Mouse (Mus musculus): ENCODE measurements at regions not wholly inside any gene's neighbourhood (a gene's known extent, or its start where the extent isn't known, plus 50 kb on each side); places are given as distances from the start of the nearest gene placed in this dataset.

DNA sequence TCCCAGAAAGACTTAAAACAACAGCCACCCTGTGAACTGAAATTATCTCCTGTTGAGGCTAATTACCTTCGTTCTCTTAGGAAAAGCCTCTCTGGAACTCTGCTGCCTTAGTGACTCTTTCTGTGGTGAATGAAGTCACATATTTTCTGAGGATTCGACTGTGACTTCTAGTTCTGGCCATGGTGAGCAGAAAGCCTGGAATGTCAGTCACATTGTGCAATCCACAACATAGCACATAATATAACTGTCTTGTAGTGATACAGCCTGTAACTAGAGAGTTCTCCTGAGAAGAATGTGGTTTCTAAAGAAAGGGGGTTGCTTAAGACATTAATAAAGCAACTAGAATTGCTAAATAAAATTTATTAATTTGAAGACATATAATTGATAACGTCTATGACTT, 342.7 kb downstream of the Fbxo8 start:
- no peaks in the 10 kb centered on the region for H3K79me2 ChIP-seq (replicated peaks; ENCODE audit: control insufficient read depth, extremely low read depth, insufficient read depth, poor library complexity, severe bottlenecking)
- no peaks in the 10 kb centered on the region for H3K27me3 ChIP-seq (replicated peaks)
- H3K36me3 ChIP-seq (replicated peaks in 1 of 2; ENCODE audit: control insufficient read depth in 1 of 2, insufficient read depth in 1 of 2, low read length in 1 of 2) = no peaks in the 10 kb centered on the region
- TF ChIP-seq MAZ (IDR thresholded peaks at IDR 0.05; ENCODE audit: low read depth, low read length) (no peak), JUND (conservative IDR thresholded peaks at IDR 0.05; ENCODE audit: low read depth, low read length) (no peak), MEF2A (IDR thresholded peaks at IDR 0.05; ENCODE audit: borderline replicate concordance, low read depth, low read length) (no peak), USF2 (conservative IDR thresholded peaks at IDR 0.05; ENCODE audit: low read depth, low read length) (no peak), ZMIZ1 (IDR thresholded peaks at IDR 0.05; ENCODE audit: low read depth, low read length) (no peak), CHD1 (IDR thresholded peaks at IDR 0.05; ENCODE audit: low read depth, low read length) (no peak)
- H3K4me3 ChIP-seq (replicated peaks in 1 of 3; ENCODE audit: low read depth in 2 of 3, low read length in 2 of 3, poor library complexity in 1 of 3) = no peak overlapping the region
- in situ Hi-C loops (cut with MboI; ENCODE audit: low pct_ligation_motif_present, low pct_unique_long_range_greater_than_20kb, low sequenced_read_pairs) = no loop called here
- DNase-seq (ENCODE audit: extremely low read depth) = no peak
- no peaks in the 10 kb centered on the region for H3K9me3 ChIP-seq (replicated peaks; ENCODE audit: low read length)
- dilution Hi-C loops (cut with MboI; ENCODE audit: extremely low pct_ligation_motif_present, extremely low pct_unique_long_range_greater_than_20kb, low sequenced_read_pairs) = no loop called here
- no peak overlapping the region for H3K27ac ChIP-seq (ENCODE audit: insufficient read depth, low read depth)
- H3K4me2 ChIP-seq (ENCODE audit: insufficient read depth, low read depth, poor library complexity, severe bottlenecking) = no peak overlapping the region
- no peak overlapping the region for H3K9ac ChIP-seq (ENCODE audit: insufficient read depth, low read depth)
- H3K4me1 ChIP-seq (ENCODE audit: control insufficient read depth in 1 of 2, insufficient read depth in 2 of 2) = no peaks in the 10 kb centered on the region

DNA sequence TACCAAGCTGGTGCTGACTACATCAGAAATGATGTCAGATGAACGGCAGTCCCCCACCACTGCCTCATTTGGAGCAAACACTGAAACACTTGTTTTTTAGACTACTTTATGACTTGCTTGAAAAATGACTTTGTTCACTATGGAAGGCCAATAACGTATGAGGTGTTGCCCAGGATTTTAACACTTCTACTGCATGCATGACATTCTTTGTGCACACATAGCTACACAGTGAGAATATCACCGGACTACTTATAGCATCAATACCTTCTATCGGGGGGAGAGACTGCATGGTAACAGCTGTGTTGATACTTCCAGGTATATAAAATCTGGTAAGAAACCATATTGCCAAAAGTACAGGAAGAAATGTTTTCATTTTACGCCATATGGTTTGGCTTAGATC, 364.5 kb downstream of the Fbxo8 start:
- H3K27me3 ChIP-seq (replicated peaks) = no peaks in the 10 kb centered on the region
- H3K9ac ChIP-seq (ENCODE audit: insufficient read depth, low read depth) = no peak overlapping the region
- no peak for DNase-seq (ENCODE audit: extremely low read depth)
- H3K4me2 ChIP-seq (ENCODE audit: insufficient read depth, low read depth, poor library complexity, severe bottlenecking) = no peak overlapping the region
- no peak overlapping the region for H3K27ac ChIP-seq (ENCODE audit: insufficient read depth, low read depth)
- H3K36me3 ChIP-seq (replicated peaks in 1 of 2; ENCODE audit: control insufficient read depth in 1 of 2, insufficient read depth in 1 of 2, low read length in 1 of 2) = no peaks in the 10 kb centered on the region
- no peaks in the 10 kb centered on the region for H3K79me2 ChIP-seq (replicated peaks; ENCODE audit: control insufficient read depth, extremely low read depth, insufficient read depth, poor library complexity, severe bottlenecking)
- no peaks in the 10 kb centered on the region for H3K4me1 ChIP-seq (ENCODE audit: control insufficient read depth in 1 of 2, insufficient read depth in 2 of 2)
- in situ Hi-C loops (cut with MboI; ENCODE audit: low pct_ligation_motif_present, low pct_unique_long_range_greater_than_20kb, low sequenced_read_pairs) = no loop called here
- dilution Hi-C loops (cut with MboI; ENCODE audit: extremely low pct_ligation_motif_present, extremely low pct_unique_long_range_greater_than_20kb, low sequenced_read_pairs) = no loop called here
- no peak overlapping the region for H3K4me3 ChIP-seq (replicated peaks in 1 of 3; ENCODE audit: low read depth in 2 of 3, low read length in 2 of 3, poor library complexity in 1 of 3)
- TF ChIP-seq TBP (conservative IDR thresholded peaks at IDR 0.05; ENCODE audit: low read depth, low read length) = no peak
- no peak for TF ChIP-seq PAX5 (IDR thresholded peaks at IDR 0.05; ENCODE audit: low read length)
- TF ChIP-seq ETS1 (conservative IDR thresholded peaks at IDR 0.05; ENCODE audit: low read depth, low read length) = no peak
- TF ChIP-seq CTCF (conservative IDR thresholded peaks at IDR 0.05 in 1 of 2, IDR thresholded peaks at IDR 0.05 in 1 of 2; ENCODE audit: low read depth in 2 of 2, low read length in 2 of 2) = no peak
- TF ChIP-seq CHD2 (IDR thresholded peaks at IDR 0.05; ENCODE audit: low read length) = no peak
- TF ChIP-seq E2F4 (IDR thresholded peaks at IDR 0.05; ENCODE audit: insufficient replicate concordance, low read depth, low read length) = no peak
- no peak for TF ChIP-seq CHD1 (IDR thresholded peaks at IDR 0.05; ENCODE audit: low read depth, low read length)
- no peak for TF ChIP-seq TCF12 (IDR thresholded peaks at IDR 0.05; ENCODE audit: low read depth, low read length)
- no peak for TF ChIP-seq ZKSCAN1 (IDR thresholded peaks at IDR 0.05; ENCODE audit: borderline replicate concordance, low read depth, low read length)
- H3K9me3 ChIP-seq (replicated peaks; ENCODE audit: low read length) = no peaks in the 10 kb centered on the region

DNA sequence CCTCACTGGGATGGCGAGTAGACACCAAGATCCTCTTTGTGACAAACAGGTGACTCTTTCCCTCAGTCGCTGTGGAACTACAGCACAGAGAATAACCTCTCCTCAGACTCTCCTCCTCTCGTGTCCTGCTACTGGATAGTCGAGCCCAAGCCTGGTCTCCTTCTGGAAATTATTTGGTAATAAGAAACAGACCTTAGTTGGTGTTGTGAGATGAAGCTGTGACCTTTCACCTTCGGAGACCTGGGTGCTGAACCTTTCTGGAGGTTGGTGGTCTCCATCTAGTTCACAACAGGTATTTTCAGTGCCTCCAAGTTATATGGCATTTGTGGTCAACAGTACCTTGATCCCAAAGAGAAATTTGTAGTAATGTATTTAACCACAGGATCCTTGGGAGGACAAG, 365.1 kb downstream of the Fbxo8 start:
- dilution Hi-C loops (cut with MboI; ENCODE audit: extremely low pct_ligation_motif_present, extremely low pct_unique_long_range_greater_than_20kb, low sequenced_read_pairs) = no loop called here
- TF ChIP-seq POLR2A (IDR thresholded peaks at IDR 0.05; ENCODE audit: low read depth, low read length) = no peak
- TF ChIP-seq MAFK (IDR thresholded peaks at IDR 0.05; ENCODE audit: insufficient replicate concordance, low read length) = no peak
- no peak for TF ChIP-seq ETS1 (conservative IDR thresholded peaks at IDR 0.05; ENCODE audit: low read depth, low read length)
- no peak for TF ChIP-seq BHLHE40 (IDR thresholded peaks at IDR 0.05; ENCODE audit: low read depth, low read length)
- no peak for TF ChIP-seq CHD1 (IDR thresholded peaks at IDR 0.05; ENCODE audit: low read depth, low read length)
- no peak for TF ChIP-seq EP300 (IDR thresholded peaks at IDR 0.05; ENCODE audit: low read length)
- TF ChIP-seq TCF12 (IDR thresholded peaks at IDR 0.05; ENCODE audit: low read depth, low read length) = no peak
- no peak for TF ChIP-seq RCOR1 (conservative IDR thresholded peaks at IDR 0.05; ENCODE audit: low read depth, low read length)
- no peak for TF ChIP-seq TBP (conservative IDR thresholded peaks at IDR 0.05; ENCODE audit: low read depth, low read length)
- no peak overlapping the region for H3K27ac ChIP-seq (ENCODE audit: insufficient read depth, low read depth)
- no peak overlapping the region for H3K4me2 ChIP-seq (ENCODE audit: insufficient read depth, low read depth, poor library complexity, severe bottlenecking)
- H3K4me1 ChIP-seq (ENCODE audit: control insufficient read depth in 1 of 2, insufficient read depth in 2 of 2) = no peaks in the 10 kb centered on the region
- H3K9me3 ChIP-seq (replicated peaks; ENCODE audit: low read length) = no peaks in the 10 kb centered on the region
- H3K4me3 ChIP-seq (replicated peaks in 1 of 3; ENCODE audit: low read depth in 2 of 3, low read length in 2 of 3, poor library complexity in 1 of 3) = no peak overlapping the region
- H3K36me3 ChIP-seq (replicated peaks in 1 of 2; ENCODE audit: control insufficient read depth in 1 of 2, insufficient read depth in 1 of 2, low read length in 1 of 2) = no peaks in the 10 kb centered on the region
- H3K27me3 ChIP-seq (replicated peaks) = no peaks in the 10 kb centered on the region
- DNase-seq (ENCODE audit: extremely low read depth) = no peak
- in situ Hi-C loops (cut with MboI; ENCODE audit: low pct_ligation_motif_present, low pct_unique_long_range_greater_than_20kb, low sequenced_read_pairs) = no loop called here
- H3K9ac ChIP-seq (ENCODE audit: insufficient read depth, low read depth) = no peak overlapping the region
- H3K79me2 ChIP-seq (replicated peaks; ENCODE audit: control insufficient read depth, extremely low read depth, insufficient read depth, poor library complexity, severe bottlenecking) = no peaks in the 10 kb centered on the region
